Mouse (Mus musculus) midbrain, postnatal 0 days (tissue): ENCODE data around the gene Tbc1d1. TPM values are rescaled to one million over a fixed set of nuclear protein-coding genes. Genes with fewer than 3 reads are reported as not detected.

ENCODE experiments used
- ATAC-seq: fragments of 200-750 bp; cut with Nextera tagmentation; 2 replicates; pipeline ENCODE4 v1.8.0; 2017; ENCODE audit warnings: moderate number of reproducible peaks, mild to moderate bottlenecking, moderate TSS enrichment, moderate library complexity; ENCODE audit not compliant: low FRiP score
- DNase-seq: peaks from one replicate; pipeline ENCODE4 v3.0.0-alpha.2; 2015; ENCODE audit warnings: low spot score
- H3K27ac ChIP-seq: fragments of 300-500 bp; sonication (generic); 2 replicates; pipeline ENCODE4 v1.5.1; 2014; ENCODE audit warnings: low read depth, mild to moderate bottlenecking, low read length, mixed read lengths
- H3K27me3 ChIP-seq: fragments of 300-500 bp; sonication (generic); 2 replicates; pipeline ENCODE4 v1.6.1; 2014; ENCODE audit warnings: low read length, control low read depth, mixed read lengths; ENCODE audit not compliant: insufficient read depth
- H3K36me3 ChIP-seq: fragments of 300-500 bp; sonication (generic); 2 replicates; pipeline ENCODE4 v1.6.1; 2014; ENCODE audit warnings: low read length, control low read depth, mixed read lengths; ENCODE audit not compliant: insufficient read depth
- H3K4me1 ChIP-seq: fragments of 300-500 bp; sonication (generic); 2 replicates; pipeline ENCODE4 v1.6.1; 2014; ENCODE audit warnings: mild to moderate bottlenecking, control low read depth, antibody characterized with exemption, low read length, mixed read lengths; ENCODE audit not compliant: insufficient read depth
- H3K4me2 ChIP-seq: fragments of 300-500 bp; sonication (generic); 2 replicates; pipeline ENCODE4 v1.6.1; 2014; ENCODE audit warnings: low read depth, mild to moderate bottlenecking, low read length, mixed read lengths; ENCODE audit not compliant: poor library complexity, severe bottlenecking
- H3K4me3 ChIP-seq: fragments of 300-500 bp; sonication (generic); 2 replicates; pipeline ENCODE4 v1.5.1; 2014; ENCODE audit warnings: low read depth, mild to moderate bottlenecking, low read length, moderate library complexity
- H3K9ac ChIP-seq: fragments of 300-500 bp; sonication (generic); replicated peaks from 2 replicates; pipeline ENCODE4 v1.6.1; 2014; ENCODE audit warnings: mild to moderate bottlenecking, low read length, moderate library complexity, mixed read lengths; ENCODE audit not compliant: poor library complexity, severe bottlenecking
- H3K9me3 ChIP-seq: fragments of 300-500 bp; sonication (generic); 2 replicates; pipeline ENCODE4 v1.6.1; 2016; ENCODE audit warnings: low read length, control low read depth
- CTCF ChIP-seq: IDR thresholded peaks from 2 replicates; pipeline ENCODE4 v1.5.1; 2016; ENCODE audit warnings: antibody characterized with exemption, mild to moderate bottlenecking
- WGBS: fragments of 180-500 bp; shearing (Covaris S2); extraction: QIAGEN DNeasy Blood & Tissue Kit; methylation state at CpG from one replicate; pipeline ENCODE4 v1.1.7; 2014; 5-methylcytosine and 5-hydroxymethylcytosine counted together
- polyA plus RNA-seq: library from polyadenylated mRNA; unstranded; fragments of >200 nt; fragmentation: Nextera tagmentation; extraction: Ambion mirVana; gene quantifications from 2 replicates; pipeline ENCODE4 v1.2.1, GENCODE M21; 2015
- total RNA-seq: library from RNA; depleted of rRNA; stranded (reverse); fragments of >200 nt; gene quantifications from 2 replicates; pipeline ENCODE4 v1.2.3, GENCODE M21; 2014

Tbc1d1 gene
- total and polyA plus RNA-seq, 2 experiments from 2014 or later = 5.6 to 11.3 TPM

DNA sequence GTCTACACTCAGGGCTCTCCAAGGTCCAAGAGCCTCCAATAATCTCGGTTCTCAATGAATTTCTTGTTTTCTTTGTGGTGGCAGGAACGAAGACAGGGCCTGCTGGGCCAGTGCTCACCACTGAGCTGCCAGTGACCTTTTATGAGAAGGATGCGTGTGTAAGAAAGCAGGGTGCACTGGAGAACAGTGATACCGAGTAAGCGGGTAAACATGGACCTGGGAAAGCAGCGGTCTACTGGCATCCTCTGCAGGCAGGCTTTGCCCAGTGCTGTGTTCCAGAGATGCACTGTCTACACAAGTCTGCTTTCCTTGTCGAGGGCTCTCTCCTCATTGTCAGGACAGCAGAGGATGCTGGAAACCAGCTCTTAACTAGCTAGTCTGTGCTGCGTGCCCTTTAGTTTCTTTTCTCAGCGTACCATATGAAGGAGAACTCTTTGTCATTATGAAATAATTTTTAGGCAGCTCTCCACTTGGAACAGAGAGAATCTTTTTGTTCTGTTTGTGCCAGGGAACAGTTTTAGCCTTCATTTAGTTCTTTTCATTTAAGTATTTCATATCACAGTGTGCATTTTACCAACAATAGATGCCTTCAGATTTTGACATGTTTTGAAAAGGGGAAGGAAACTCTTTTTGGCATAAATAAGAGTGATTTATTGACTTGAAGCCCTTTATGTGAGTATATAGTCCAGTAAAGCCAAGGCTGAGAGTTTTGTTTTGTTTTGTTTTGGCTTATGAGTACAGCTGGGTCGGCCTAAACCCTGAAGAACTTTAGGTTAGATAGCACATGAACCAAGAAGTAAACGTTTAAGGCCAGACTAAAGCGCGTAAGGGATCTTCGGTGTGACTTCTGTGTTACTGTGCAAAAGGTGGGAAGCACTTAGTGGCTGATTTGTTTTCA is 132.2 kb downstream of the Tbc1d1 start:
- Histone ChIP-seq H3K4me2 (no peak overlapping the region), H3K4me3 (no peak overlapping the region), H3K36me3 (no peaks in the 10 kb centered on the region), H3K9me3 (no peaks in the 10 kb centered on the region), H3K27me3 (no peaks in the 10 kb centered on the region), H3K27ac (no peak overlapping the region), H3K9ac (no peak overlapping the region), H3K4me1 (no peaks in the 10 kb centered on the region)
- TF ChIP-seq CTCF = no peak
- ATAC-seq = no peak
- 90% methylated on average over 14 of the region's 14 CpGs for WGBS
- DNase-seq = no peak

DNA sequence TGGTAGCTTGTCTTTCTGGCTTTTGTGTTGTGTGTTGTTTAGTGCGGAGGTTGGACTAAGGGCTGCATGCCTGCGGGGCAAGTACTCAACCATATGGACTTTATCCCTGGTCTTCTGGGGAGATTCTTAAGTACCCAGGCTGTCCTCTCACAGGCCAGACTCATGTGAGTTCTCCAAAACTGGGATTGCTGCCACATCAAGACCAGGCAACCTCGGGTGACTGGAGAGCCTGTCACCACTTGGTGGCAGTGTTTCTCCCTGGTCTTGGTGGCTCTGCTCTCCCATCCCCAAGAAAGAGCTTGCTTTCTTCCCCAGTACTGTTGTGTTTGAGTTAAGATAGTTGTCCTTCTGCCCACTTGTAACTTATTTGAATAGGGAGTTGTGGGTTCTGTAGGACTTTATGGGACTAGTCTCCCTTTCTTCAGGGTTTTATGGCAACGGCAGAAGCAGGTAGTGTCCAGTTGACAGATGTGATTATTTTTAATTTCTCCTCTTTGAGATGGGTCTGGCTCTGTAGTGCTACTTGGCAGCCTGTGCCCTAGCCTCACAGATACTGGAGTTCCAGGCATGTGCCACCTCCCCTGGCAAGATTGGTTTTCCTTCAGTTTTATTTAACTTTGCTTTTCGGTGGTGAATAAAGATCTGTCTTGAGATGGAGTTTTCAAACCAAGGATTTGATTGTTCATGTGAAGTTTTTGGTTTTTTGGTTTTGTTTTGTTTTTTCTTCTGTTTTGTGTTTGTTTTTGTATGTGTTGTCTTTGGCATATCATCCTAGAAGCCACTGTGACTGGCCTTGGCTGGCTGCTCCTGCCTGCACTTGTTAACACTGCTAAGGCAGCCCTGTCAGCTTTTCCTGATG is 133.3 kb downstream of the Tbc1d1 start:
- Histone ChIP-seq H3K36me3 (no peaks in the 10 kb centered on the region), H3K27ac (no peak overlapping the region), H3K4me3 (no peak overlapping the region), H3K27me3 (no peaks in the 10 kb centered on the region), H3K9ac (no peak overlapping the region), H3K9me3 (no peaks in the 10 kb centered on the region), H3K4me2 (no peak overlapping the region), H3K4me1 (no peaks in the 10 kb centered on the region)
- ATAC-seq = peak; percentile 59; the same call in 1 of the 2 replicates
- peak; percentile 93 for TF ChIP-seq CTCF
- DNase-seq = peak; percentile 91
- 62% methylated on average over 5 of the region's 5 CpGs for WGBS

DNA sequence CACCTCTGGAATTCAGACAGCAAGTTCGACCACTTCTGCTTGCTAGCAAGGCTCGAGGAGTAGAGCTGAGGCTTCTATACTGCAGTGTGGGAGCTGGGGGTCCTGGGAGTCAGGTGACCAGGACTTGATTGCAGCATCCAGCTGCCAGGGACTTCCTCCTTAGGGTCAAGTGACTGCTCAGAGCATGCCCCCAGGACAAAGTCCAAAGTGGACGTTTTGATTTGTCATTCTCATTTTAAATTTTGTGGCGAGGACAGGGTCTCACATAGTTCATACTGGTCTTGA is 133.9 kb downstream of the Tbc1d1 start:
- H3K27me3 ChIP-seq = no peaks in the 10 kb centered on the region
- WGBS = 64% methylated on average over 4 of the region's 4 CpGs
- TF ChIP-seq CTCF = no peak
- H3K27ac ChIP-seq = no peak overlapping the region
- no peak overlapping the region for H3K4me2 ChIP-seq
- H3K9ac ChIP-seq = no peak overlapping the region
- ATAC-seq (no peak), DNase-seq (no peak)
- H3K4me1 ChIP-seq = no peaks in the 10 kb centered on the region
- no peaks in the 10 kb centered on the region for H3K9me3 ChIP-seq
- no peaks in the 10 kb centered on the region for H3K36me3 ChIP-seq
- no peak overlapping the region for H3K4me3 ChIP-seq

DNA sequence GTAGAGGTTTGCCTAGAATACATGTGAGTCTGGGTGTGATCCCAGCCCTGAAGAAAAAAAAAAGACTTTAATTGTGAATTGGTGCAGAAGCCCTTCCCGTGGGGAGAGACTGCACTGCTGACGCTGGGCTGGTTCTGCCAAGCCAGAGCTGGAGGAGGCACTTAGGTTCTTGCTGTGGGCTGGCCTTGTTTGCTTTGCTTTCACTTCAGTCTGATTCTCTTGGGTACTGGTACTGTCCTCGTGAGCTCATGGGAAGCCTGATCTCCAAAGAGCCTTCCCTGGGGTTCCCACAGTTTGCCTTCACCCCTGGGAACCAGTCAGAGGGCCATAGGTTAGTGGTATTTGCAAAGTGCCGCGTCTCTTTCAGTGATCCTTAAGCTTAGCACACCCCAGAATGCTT is 135.6 kb downstream of the Tbc1d1 start:
- Histone ChIP-seq H3K27ac (no peak overlapping the region), H3K27me3 (no peaks in the 10 kb centered on the region), H3K4me3 (no peak overlapping the region), H3K9me3 (no peaks in the 10 kb centered on the region), H3K4me1 (no peaks in the 10 kb centered on the region), H3K36me3 (no peaks in the 10 kb centered on the region), H3K9ac (no peak overlapping the region), H3K4me2 (no peak overlapping the region)
- WGBS = 77% methylated on average over 5 of the region's 5 CpGs
- DNase-seq = no peak
- ATAC-seq = no peak
- no peak for TF ChIP-seq CTCF

DNA sequence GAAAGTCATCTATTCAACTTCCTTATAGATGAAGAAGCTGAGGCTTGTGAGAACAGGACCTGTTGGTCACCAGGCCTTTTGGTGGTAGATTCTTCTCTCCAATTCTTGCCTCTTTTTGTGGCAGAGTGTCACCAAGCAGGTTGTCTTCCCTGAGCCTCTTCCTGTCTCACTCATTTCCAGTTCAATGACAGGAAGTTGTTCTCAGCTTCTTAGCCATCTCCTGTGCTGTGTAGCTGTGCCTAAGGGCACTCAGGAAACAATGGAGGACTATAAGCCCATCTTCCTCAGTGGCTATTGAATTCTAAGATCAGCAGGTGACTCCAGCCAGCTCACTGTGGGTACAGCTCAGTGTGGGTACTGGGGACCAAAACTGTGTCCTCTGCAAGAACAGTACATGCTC is 139.5 kb downstream of the Tbc1d1 start:
- no peaks in the 10 kb centered on the region for H3K36me3 ChIP-seq
- H3K4me3 ChIP-seq = no peak overlapping the region
- no peaks in the 10 kb centered on the region for H3K4me1 ChIP-seq
- H3K9ac ChIP-seq = no peak overlapping the region
- H3K9me3 ChIP-seq = no peaks in the 10 kb centered on the region
- DNase-seq = no peak
- no peak for TF ChIP-seq CTCF
- H3K27ac ChIP-seq = no peak overlapping the region
- H3K4me2 ChIP-seq = no peak overlapping the region
- no peaks in the 10 kb centered on the region for H3K27me3 ChIP-seq
- no peak for ATAC-seq

DNA sequence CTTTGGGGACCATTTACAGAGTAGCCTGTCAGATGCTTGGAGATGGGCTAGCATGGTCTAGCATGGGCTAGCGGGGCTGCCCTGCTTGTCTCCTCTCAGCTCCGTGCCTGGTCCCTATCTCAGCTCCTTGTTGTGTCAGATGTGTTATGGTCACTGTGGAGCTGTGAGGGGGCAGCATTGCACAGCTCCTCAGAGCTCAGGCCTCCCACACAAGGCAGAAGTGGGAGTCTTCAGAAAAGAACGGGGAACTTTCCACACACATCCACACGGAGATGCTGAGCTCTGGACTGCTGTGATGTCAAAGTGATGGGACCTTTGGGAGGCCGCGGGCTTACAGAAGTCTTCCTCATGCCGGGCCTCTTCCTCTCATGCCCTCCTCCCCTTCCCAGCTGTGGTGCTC is 140.2 kb downstream of the Tbc1d1 start:
- peak; percentile 40 for TF ChIP-seq CTCF
- H3K36me3 ChIP-seq = no peaks in the 10 kb centered on the region
- H3K9ac ChIP-seq = no peak overlapping the region
- no peaks in the 10 kb centered on the region for H3K4me1 ChIP-seq
- no peak for ATAC-seq
- H3K27ac ChIP-seq = no peak overlapping the region
- H3K4me2 ChIP-seq = no peak overlapping the region
- H3K27me3 ChIP-seq = no peaks in the 10 kb centered on the region
- H3K9me3 ChIP-seq = no peaks in the 10 kb centered on the region
- DNase-seq = no peak
- no peak overlapping the region for H3K4me3 ChIP-seq
- 82% methylated on average over 7 of the region's 7 CpGs for WGBS
